Mouse (Mus musculus) layer of hippocampus, postnatal 25 days (tissue): ENCODE measurements around the gene Rpl15. TPM values are rescaled to one million over a fixed set of nuclear protein-coding genes. Genes with fewer than 3 reads are reported as not detected.

Source experiments
- total RNA-seq, 2 experiments: library from RNA; stranded (reverse); gene quantifications; 2 replicates each; pipeline ENCODE4 v1.2.3; 2021

Gene Rpl15
- total RNA-seq, 2 experiments from 2014 or later, result 408 to 422 TPM

Other genes starting within 250 kb of the Rpl15 start
- 10 to 100 TPM; 57.9 TPM for gene Nr1d2, start 32.3 kb downstream of the Rpl15 start, total RNA-seq
- gene Nkiras1, start 255 bp downstream of the Rpl15 start, total RNA-seq, result 10 to 100 TPM; 84.0 to 84.1 TPM
- 100 to 1,000 TPM; 105 to 110 TPM for gene Ube2e1, start 60.5 kb upstream of the Rpl15 start, total RNA-seq